Mouse (Mus musculus): ENCODE measurements around the gene Pten.

Pten gene

GRCm38 (mm10) chr19:32756900-32757725, at the start of gene Pten:
Gene Pten, plus strand, starts transcription at chr19:32757497.
- DNase-seq (ENCODE audit: low read depth, low spot score) = peak; percentile 91

GRCm38 (mm10) chr19:32708996-32709395, 48.3 kb upstream of the Pten start:
- DNase-seq (ENCODE audit: low read depth, low spot score) = no peak

- DNase-seq (ENCODE audit: low read depth, low spot score) = no peak
Observed at GRCm38 (mm10) chr19:32710288-32710687, 47.0 kb upstream of the Pten start.

- DNase-seq (ENCODE audit: low read depth, low spot score) = peak; percentile 64
Observed at GRCm38 (mm10) chr19:32711761-32712541, 45.3 kb upstream of the Pten start.

GRCm38 (mm10) chr19:32712588-32713042, 44.7 kb upstream of the Pten start:
- peak; percentile 81 for DNase-seq (ENCODE audit: low read depth, low spot score)

GRCm38 (mm10) chr19:32713471-32713870, 43.8 kb upstream of the Pten start:
- DNase-seq (ENCODE audit: low read depth, low spot score) = no peak

- peak; percentile 44 for DNase-seq (ENCODE audit: low read depth, low spot score)
Observed at GRCm38 (mm10) chr19:32715201-32715600, 42.1 kb upstream of the Pten start.

- no peak for DNase-seq (ENCODE audit: low read depth, low spot score)
Observed at GRCm38 (mm10) chr19:32715681-32716080, 41.6 kb upstream of the Pten start.

GRCm38 (mm10) chr19:32717590-32717989, 39.7 kb upstream of the Pten start:
- no peak for DNase-seq (ENCODE audit: low read depth, low spot score)

GRCm38 (mm10) chr19:32720319-32720718, 37.0 kb upstream of the Pten start:
- DNase-seq (ENCODE audit: low read depth, low spot score) = no peak

GRCm38 (mm10) chr19:32723817-32724216, 33.5 kb upstream of the Pten start:
- no peak for DNase-seq (ENCODE audit: low read depth, low spot score)

- no peak for DNase-seq (ENCODE audit: low read depth, low spot score)
Observed at GRCm38 (mm10) chr19:32726451-32727325, 30.6 kb upstream of the Pten start.

- no peak for DNase-seq (ENCODE audit: low read depth, low spot score)
Observed at GRCm38 (mm10) chr19:32729785-32730184, 27.5 kb upstream of the Pten start.

GRCm38 (mm10) chr19:32732922-32733321, 24.4 kb upstream of the Pten start:
- DNase-seq (ENCODE audit: low read depth, low spot score) = no peak

- no peak for DNase-seq (ENCODE audit: low read depth, low spot score)
Observed at GRCm38 (mm10) chr19:32737844-32738243, 19.5 kb upstream of the Pten start.

- DNase-seq (ENCODE audit: low read depth, low spot score) = no peak
Observed at GRCm38 (mm10) chr19:32739686-32740085, 17.6 kb upstream of the Pten start, which contains the start of gene Atad1. Gene Atad1, minus strand, starts transcription at chr19:32739786.

- DNase-seq (ENCODE audit: low read depth, low spot score) = no peak
Observed at GRCm38 (mm10) chr19:32740641-32741345, 16.5 kb upstream of the Pten start.

- peak; percentile 62 for DNase-seq (ENCODE audit: low read depth, low spot score)
Observed at GRCm38 (mm10) chr19:32749425-32749824, 7.9 kb upstream of the Pten start.

GRCm38 (mm10) chr19:32752357-32752756, 4.9 kb upstream of the Pten start:
- DNase-seq (ENCODE audit: low read depth, low spot score) = no peak

GRCm38 (mm10) chr19:32753386-32753785, 3.9 kb upstream of the Pten start:
- no peak for DNase-seq (ENCODE audit: low read depth, low spot score)

All from telencephalon, adult 2 months (tissue).